Mouse (Mus musculus) megakaryocyte, embryonic 14.5 days (primary cell): ENCODE data around the gene Fam184b.

ENCODE experiments used
- FLI1 ChIP-seq: IDR thresholded peaks from 2 replicates; pipeline ENCODE4 v1.6.1; 2012; ENCODE audit warnings: low read length, inconsistent platforms, mixed read lengths
- GATA1 ChIP-seq: IDR thresholded peaks from 3 replicates; pipeline ENCODE4 v1.6.1; 2012; ENCODE audit warnings: mixed read lengths, low read length, inconsistent platforms, borderline replicate concordance

DNA sequence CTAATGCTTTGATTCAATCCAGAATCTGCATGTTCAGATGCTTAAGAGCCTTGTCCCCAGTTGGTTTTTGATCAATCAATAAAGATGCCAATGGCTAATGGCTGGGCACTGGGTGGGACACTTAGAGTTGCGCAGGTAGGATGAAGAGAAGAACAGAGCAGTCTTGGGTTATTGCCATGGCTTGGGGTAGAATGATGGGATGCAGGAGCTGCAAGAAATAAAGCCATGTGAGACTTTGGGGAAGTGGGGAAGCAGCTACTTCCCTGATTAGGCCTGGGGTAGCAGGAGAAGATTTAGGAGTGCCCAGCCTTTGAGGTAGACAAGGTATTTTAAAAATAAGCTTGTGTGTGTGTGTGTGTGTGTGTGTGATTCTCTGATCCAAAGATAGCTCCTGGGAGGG lies 159.3 kb downstream of the Fam184b start:
- TF ChIP-seq GATA1: no peak
- TF ChIP-seq FLI1: no peak
